ENCODE assay signal across 9 mouse cellular contexts in the genomic region with DNA sequence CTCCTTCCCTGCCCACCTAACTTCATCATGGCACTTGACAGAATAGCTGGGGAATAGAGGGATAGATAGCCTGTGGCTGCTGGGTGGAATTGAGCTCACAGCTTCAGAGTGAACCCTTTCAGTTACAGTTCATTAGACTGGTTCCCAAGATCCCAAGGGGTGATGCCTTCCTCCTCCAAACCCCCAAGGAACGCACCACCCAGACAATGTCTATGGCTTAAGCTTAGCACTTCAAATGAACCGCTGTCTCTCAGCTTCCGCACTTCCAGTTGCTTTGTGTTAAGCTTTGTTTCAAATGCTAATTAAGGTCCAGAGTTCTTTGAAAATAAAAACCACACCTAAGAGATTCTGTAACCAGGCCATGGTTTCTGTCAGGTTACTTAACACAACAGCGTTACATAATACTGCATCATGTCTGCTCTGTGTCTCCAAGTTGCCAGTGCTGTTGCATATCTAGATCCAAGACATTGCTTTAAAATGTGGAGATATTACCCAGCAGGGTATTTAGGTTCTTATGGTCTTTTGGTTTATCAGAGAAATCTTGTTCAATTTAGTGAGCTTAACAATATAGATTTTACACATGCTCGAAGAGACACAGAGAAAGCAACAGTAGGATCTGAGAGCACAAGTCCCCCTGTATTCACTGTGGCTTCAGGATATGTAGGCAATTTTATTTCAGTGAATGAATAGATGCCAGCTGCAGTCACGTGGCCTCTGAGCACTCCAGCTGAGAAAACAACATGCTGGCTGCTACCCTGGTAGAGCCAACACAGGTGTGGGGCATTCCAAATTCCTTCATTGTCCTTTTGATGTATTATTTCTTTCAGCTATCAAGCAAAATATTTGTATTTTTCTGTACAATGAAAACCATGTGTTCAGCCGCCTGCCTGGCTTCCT.
DNase-seq lines count a peak whose midpoint lies in the region; ATAC-seq and TF ChIP-seq lines count a peak whose summit lies in the region.
"Had no signal": no experiment of that assay in that cellular context is flagged by ENCODE, and none has a peak within 500 bp of the region (broad histone marks: within the 10 kb centered on the region; RNA-seq: fewer than 3 reads in every experiment).

No protein-coding gene starts in this region.

- no peaks in the 10 kb centered on the region for H3K36me3 ChIP-seq in hindbrain, embryonic 12.5 days
- no peaks in the 10 kb centered on the region for H3K36me3 ChIP-seq in hindbrain, postnatal 0 days (ENCODE audit: insufficient read depth, low read length)
- no peaks in the 10 kb centered on the region for H3K36me3 ChIP-seq in embryonic facial prominence, embryonic 11.5 days (replicated peaks; ENCODE audit: control insufficient read depth, insufficient read depth, low read depth, low read length)
- H3K36me3 ChIP-seq in midbrain, embryonic 13.5 days, result no peaks in the 10 kb centered on the region

- no peak for TF ChIP-seq CTCF in hindbrain, postnatal 0 days (IDR thresholded peaks at IDR 0.05; ENCODE audit: low read depth)

- no peak for DNase-seq in hindbrain, postnatal 0 days (ENCODE audit: low spot score)
- DNase-seq in WW6 (ENCODE audit: low read depth, low spot score), result peak; percentile 62
- DNase-seq in embryonic facial prominence, embryonic 11.5 days (ENCODE audit: low spot score), result peak; percentile 50
- DNase-seq in adrenal gland, adult (ENCODE audit: inconsistent age in 2 of 2, low spot score in 1 of 2), result no peak
- no peak for DNase-seq in adrenal gland, adult 2 months
- no peak for DNase-seq in spleen, postnatal 4 days (ENCODE audit: low spot score in 2 of 2)
- DNase-seq: right cerebral cortex, adult 18-20 months had no signal

- no peaks in the 10 kb centered on the region for H3K27me3 ChIP-seq in hindbrain, embryonic 12.5 days
- H3K27me3 ChIP-seq in hindbrain, postnatal 0 days (ENCODE audit: insufficient read depth, low read length), result no peaks in the 10 kb centered on the region
- no peaks in the 10 kb centered on the region for H3K27me3 ChIP-seq in embryonic facial prominence, embryonic 11.5 days (ENCODE audit: control insufficient read depth, insufficient read depth, low read length)
- no peaks in the 10 kb centered on the region for H3K27me3 ChIP-seq in midbrain, embryonic 13.5 days

- H3K4me3 ChIP-seq in hindbrain, embryonic 12.5 days, result no peak overlapping the region
- H3K4me3 ChIP-seq in hindbrain, postnatal 0 days (ENCODE audit: low read length), result no peak overlapping the region
- H3K4me3 ChIP-seq in embryonic facial prominence, embryonic 11.5 days (ENCODE audit: low read depth, low read length), result no peak overlapping the region
- H3K4me3 ChIP-seq in midbrain, embryonic 13.5 days (replicated peaks), result no peak overlapping the region

- 28% methylated on average over 7 of the region's 7 CpGs for WGBS in hindbrain, embryonic 12.5 days
- 30% methylated on average over 7 of the region's 7 CpGs for WGBS in hindbrain, postnatal 0 days
- WGBS in embryonic facial prominence, embryonic 11.5 days, result 27% methylated on average over 7 of the region's 7 CpGs
- 13% methylated on average over 7 of the region's 7 CpGs for WGBS in midbrain, embryonic 13.5 days

- no peak overlapping the region for H3K27ac ChIP-seq in hindbrain, embryonic 12.5 days
- H3K27ac ChIP-seq in hindbrain, postnatal 0 days, result no peak overlapping the region
- H3K27ac ChIP-seq in embryonic facial prominence, embryonic 11.5 days (replicated peaks; ENCODE audit: low read depth, low read length), result no peak overlapping the region
- peak overlapping the region; percentile 52; the same call in 1 of the 2 replicates for H3K27ac ChIP-seq in midbrain, embryonic 13.5 days

- no peaks in the 10 kb centered on the region for H3K9me3 ChIP-seq in hindbrain, embryonic 12.5 days (replicated peaks)
- no peaks in the 10 kb centered on the region for H3K9me3 ChIP-seq in hindbrain, postnatal 0 days (ENCODE audit: low read length)
- H3K9me3 ChIP-seq in embryonic facial prominence, embryonic 11.5 days (replicated peaks; ENCODE audit: control insufficient read depth, low read length), result no peaks in the 10 kb centered on the region
- H3K9me3 ChIP-seq in midbrain, embryonic 13.5 days, result no peaks in the 10 kb centered on the region

- ATAC-seq in hindbrain, embryonic 12.5 days (ENCODE audit: low FRiP score), result 0 out of 2 replicates have a peak, but pooled peaks have one; percentile 32
- ATAC-seq in hindbrain, postnatal 0 days, result no peak
- peak; percentile 48; the same call in 1 of the 2 replicates for ATAC-seq in embryonic facial prominence, embryonic 11.5 days (replicated peaks; ENCODE audit: insufficient number of reproducible peaks, low FRiP score, low TSS enrichment, low read depth)
- ATAC-seq in midbrain, embryonic 13.5 days, result 0 out of 2 replicates have a peak, but pooled peaks have one; percentile 68

- no peak overlapping the region for H3K9ac ChIP-seq in hindbrain, embryonic 12.5 days
- H3K9ac ChIP-seq in hindbrain, postnatal 0 days (replicated peaks; ENCODE audit: low read length), result no peak overlapping the region
- no peak overlapping the region for H3K9ac ChIP-seq in embryonic facial prominence, embryonic 11.5 days (replicated peaks; ENCODE audit: low read length)
- no peak overlapping the region for H3K9ac ChIP-seq in midbrain, embryonic 13.5 days (replicated peaks)

- H3K4me2 ChIP-seq in hindbrain, embryonic 12.5 days (replicated peaks), result no peak overlapping the region
- H3K4me2 ChIP-seq in hindbrain, postnatal 0 days (ENCODE audit: low read depth, low read length), result no peak overlapping the region
- H3K4me2 ChIP-seq in embryonic facial prominence, embryonic 11.5 days (ENCODE audit: low read depth, low read length), result no peak overlapping the region
- H3K4me2 ChIP-seq in midbrain, embryonic 13.5 days (replicated peaks), result no peak overlapping the region

- H3K4me1 ChIP-seq in hindbrain, embryonic 12.5 days, result peaks cover 11% of the 10 kb centered on the region
- no peaks in the 10 kb centered on the region for H3K4me1 ChIP-seq in hindbrain, postnatal 0 days (ENCODE audit: insufficient read depth, low read length)
- H3K4me1 ChIP-seq in embryonic facial prominence, embryonic 11.5 days (ENCODE audit: control insufficient read depth, insufficient read depth, low read length), result no peaks in the 10 kb centered on the region
- peaks cover 15% of the 10 kb centered on the region for H3K4me1 ChIP-seq in midbrain, embryonic 13.5 days (replicated peaks)

Comparison
In these comparisons a context has a peak if more than half of its experiments do, and no peak if none do; other contexts are left out.
1. DNase-seq: peak in WW6 (single experiment) and embryonic facial prominence, embryonic 11.5 days (single experiment); none in hindbrain, postnatal 0 days (single experiment), adrenal gland, adult (0 of 2), adrenal gland, adult 2 months (single experiment) and spleen, postnatal 4 days (0 of 2).